Mouse (Mus musculus) right cerebral cortex, postnatal 10 days (tissue): ENCODE measurements around the gene Bicc1.
A peak's percentile ranks its signal among the peaks of the same experiment; 100 is the strongest.

Source experiments
- DNase-seq, 2 experiments: peaks; one replicate each; pipeline ENCODE4 v3.0.0; 2021; ENCODE audit warnings: low spot score in 2 of 2

Gene Bicc1

DNA sequence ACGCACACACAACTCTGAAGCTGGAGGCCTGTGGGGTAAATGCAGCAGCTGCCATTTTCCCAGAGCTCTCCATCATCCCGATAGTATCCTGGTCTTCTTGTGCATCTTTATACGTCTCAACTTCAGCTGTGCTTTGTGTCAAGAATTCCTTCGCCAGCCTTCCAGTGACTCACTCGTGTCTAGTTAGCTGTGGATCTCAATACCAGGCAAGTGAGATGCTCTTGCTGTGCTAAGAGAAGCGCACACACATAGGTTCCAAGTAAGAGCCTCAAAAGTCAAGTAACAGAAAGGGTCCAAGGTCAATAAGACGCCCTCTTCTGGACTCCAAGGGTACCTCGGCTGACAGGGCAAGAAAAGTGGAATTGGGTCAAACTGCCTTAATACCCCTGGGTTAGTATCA, 37.0 kb downstream of the Bicc1 start:
- no peak for DNase-seq

DNA sequence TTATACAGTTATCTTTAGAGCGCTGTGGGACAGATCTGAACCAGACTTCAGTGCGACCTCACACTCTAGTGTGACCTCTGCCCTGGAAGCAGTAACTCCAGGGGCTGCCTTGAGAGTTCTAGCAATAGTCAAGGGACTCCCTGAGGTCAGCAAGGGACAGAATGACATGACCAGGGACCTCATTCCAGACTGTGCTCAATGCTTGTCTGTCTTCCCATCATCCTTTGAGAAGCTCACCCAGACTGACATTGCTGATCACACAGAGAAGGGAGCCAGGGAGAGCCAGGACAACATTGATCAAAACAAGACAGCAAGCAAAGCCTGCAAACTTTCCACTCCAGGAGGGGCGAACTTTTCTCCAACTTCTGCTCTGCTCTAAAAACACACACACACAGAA, 38.7 kb downstream of the Bicc1 start:
- DNase-seq = no peak

DNA sequence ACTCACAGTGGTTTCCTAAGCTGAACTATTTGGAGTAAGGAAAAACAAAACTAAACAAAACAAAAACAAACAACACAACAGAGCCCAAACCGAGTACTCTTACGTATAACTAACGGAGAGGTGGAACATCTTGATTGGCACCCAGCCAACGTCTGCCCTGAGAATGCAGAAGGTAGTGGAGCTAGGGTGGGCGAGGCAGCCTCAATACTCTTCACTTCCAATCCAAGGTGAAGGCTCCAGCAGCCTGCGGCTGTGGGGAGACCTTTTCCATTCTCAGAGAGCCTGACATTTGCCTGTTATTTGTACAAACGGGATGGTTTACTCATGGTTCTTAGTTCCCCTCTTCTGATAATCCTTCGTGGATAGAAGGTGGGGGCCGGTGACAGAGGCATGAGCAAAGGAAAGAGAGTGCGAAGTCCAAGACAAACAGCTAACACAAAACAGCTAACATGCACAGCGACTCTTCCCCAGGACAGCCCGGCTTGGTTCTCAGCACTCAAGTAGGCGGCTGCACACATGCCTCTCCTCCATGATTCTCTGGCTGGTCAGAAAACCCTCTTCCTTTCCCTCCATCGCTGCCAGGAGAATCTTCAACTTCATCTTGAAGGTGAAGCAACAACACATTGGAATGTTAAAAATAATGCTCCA, 39.3 kb downstream of the Bicc1 start:
- no peak for DNase-seq

DNA sequence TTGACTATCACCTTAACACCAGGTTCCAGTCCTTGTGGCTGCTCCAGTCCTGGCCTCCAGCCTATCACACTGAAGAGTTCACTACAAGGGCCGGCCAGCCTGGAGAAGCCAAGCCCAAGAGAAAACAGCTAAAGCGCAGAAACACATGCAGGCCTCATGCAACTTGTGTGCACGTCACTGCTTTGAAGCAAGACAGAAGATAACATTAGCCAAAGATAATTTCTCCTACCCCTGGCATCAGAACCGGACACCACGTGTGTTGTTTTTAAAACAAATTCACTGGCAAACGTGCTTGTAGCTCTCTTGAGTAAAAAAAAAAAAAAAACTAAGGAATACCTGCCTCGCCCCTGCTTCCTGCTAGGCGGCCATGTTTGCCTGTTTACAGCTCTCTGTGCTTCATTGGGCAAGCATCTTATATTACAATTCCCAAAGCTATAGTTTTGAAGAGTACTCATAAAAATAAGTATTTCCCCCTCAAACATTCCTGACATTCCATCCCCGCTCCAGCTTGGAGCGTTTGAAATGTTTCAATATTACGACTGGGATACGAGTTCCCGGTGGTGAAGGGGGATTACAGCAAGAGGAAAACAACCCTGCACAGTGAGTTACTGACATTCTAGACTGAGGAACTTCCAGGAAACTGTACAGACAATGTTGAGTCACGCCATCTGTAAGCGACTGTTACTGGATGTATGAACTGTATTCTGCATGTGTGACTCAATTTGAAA, 40.2 kb downstream of the Bicc1 start:
- no peak for DNase-seq

DNA sequence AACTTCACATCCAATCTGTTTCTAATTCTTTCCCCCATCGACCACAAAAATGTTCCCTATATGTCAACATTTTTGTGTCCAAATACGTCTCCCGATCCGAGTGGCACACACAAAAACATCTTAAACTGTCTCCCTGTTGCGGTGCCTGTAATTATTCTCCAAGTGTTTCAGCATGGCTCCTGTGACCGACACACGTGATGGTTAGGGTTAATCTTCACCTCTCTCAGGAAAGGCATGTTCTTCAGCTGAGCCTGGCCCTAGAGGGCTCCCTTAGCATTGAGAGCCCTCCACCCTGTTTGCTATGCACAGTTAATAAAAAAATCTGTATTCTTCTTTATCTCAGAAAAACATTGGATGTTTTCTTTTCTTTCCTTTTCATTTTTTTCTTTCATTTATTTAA, 41.7 kb downstream of the Bicc1 start:
- DNase-seq = no peak

DNA sequence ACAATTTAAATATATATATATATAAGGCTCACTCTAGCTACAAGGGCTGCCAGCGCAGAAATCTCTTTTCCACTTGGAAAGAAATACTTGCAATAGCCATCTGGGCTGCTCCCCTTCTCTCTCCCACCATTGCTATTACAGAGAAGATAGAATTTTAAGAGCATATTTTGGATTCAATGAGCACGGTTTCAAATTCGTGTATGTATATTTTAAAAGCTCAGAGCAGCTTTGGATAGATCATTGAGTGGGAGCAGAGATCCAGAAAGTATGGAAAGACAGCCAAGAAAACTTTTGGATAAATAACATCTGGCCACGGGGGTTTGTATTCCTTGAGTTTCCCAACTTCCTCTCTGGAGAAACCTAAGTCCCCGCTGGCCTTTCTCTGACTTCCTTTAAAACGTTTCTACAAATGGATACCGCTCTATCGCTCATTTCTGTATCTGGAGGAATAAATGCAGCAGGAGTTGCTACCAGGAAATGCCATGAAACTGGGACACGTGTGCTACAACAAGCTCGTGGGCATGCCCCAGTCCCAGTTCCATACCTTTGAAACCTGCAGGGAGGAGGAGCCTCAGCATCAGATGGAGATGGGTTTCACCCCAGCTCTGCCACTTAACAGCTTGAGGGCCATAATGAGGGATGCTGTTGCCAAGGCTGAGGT, 45.1 kb downstream of the Bicc1 start:
- DNase-seq = peak; percentile 61 to 81

DNA sequence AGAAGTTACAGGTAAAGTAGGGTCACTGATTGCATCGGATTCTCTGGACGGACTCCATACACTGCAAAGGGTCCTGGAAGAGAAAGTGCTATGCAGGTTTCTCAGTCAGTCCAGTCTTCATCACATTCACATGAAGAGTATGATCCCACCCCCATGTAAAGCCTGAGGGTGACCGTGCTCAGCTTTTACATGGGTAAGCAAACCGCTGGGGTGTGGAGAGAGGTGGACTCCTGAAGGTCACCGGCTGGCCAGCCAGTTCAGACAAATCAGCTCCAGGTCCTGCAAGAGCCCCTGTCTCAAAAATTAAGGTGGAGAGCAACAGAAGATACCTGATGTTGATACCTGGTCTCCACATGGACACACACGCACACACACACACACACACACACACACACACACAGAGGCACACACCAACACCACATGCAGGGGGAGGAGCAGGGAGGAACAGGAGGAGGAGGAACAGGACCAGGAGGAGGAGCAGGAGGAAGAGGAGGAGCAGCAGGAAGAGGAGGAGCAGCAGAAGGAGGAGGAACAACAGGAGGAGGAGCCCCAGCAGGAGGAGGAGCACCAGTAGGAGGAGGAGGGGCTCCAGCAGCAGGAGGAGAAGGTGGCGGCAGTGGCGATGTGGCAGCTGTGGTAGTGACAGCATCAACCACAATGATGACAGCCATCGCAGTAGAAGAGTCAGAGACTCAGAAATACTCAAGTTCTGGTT, 52.9 kb downstream of the Bicc1 start:
- no peak for DNase-seq

DNA sequence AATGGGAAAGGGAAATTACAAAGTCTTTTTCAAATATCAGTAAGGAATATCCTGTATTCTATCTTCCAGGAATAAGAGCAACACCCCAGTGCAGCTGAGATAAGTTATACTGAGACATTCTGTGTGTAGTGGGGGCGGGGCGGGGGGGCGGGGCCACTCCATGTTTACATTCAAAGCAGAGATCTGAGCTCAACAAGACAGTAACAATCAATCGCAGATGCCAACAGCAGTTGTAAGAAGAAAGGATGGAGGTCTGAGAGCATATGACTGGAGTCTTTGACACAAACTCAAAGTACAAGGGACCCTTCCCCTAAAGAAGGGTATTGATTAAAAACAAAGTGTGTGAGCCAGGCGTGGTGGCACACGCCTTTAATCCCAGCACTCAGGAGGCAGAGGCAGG, 54.7 kb downstream of the Bicc1 start:
- DNase-seq = no peak

DNA sequence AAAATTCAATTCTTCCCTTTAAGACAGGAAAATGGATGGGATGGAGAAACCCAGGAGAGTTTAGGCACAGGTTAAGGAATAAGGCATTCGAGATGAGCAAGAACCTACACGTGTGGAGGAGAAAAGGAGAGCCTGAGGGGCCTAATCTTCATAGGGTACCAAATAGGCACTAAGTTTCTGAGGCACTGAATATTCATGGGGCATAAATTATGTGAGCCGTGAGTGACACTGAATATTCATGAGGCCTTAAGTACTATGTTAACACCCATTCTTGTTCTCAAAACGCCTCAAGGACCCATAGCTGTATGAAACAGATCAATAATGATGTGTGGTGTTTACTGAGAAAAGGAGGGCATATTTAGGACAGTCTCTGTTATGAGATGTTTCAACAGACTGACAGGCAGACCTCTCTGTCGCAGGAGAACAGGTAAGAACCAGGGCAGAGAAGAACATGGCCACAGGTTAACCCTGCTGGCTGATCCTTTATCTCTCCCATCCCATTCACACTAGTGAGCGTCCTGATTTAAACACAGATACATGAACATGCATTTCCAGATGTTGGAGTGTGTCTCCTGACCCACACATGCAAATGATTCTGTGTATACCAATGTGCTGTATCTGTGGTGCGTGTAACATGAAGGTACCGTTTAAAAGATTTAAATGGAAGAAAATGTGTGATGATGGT, 58.5 kb downstream of the Bicc1 start:
- no peak for DNase-seq

DNA sequence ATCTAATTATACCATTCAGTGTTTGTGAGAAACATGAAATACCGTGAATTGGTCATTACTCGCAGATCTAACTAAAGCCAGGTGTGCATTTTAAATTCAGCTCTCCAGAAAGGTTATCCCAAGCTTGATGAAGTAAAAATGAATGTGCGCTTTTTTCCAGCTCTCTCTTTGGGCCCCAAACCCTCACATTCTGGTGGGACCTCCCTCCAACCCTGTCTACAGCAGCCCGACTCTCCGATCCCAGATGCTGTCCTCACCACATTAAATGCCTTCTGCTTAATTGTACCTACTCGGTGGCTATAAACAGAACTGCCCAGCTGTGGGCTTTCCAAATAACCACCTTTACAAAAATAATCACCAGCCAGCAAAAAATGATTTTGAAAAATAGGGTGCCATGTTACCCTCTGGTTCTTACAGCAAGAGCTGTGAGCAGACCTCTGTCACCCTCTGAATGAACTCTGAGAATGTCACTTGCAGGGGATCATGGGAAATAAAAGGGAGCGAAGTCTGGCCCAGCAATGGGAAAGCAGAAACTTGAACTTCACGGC, 64.7 kb downstream of the Bicc1 start:
- DNase-seq = no peak

DNA sequence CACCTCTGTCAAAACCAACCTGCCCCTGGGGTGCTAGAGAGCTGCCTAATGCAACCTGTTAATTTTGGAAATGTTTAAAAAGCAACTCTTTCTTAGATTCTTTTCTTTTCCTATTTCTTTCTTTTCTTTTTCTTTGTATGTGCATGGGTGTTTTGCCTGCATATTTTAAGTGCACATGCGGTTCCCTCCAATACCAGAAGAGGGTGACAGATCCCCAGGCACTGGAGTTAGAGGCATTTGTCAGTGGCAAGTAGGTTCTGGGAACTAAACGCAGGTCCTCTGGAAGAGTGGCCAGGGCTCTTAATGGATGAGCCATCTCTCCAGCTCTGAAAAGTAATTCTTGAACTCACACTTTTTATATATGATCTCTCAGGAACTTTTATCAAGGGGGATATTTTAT, 66.2 kb downstream of the Bicc1 start:
- no peak for DNase-seq

DNA sequence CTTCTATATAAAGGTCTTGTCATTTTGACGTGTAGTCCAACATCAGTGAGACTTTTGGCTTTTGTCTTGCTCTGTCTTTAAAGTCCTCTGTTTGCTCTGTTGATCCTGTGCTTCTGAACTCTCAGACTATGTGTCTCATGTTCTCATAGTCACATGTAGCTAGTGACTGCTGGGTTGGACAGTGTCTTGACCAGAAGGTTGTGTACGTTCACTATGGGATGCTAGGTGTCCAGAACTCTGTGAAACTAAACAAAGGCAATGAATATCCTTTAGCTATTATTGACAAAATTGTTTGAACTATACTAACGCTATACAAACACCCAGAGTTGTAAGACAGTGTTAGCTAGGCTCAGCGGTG, 72.2 kb downstream of the Bicc1 start:
- no peak for DNase-seq

DNA sequence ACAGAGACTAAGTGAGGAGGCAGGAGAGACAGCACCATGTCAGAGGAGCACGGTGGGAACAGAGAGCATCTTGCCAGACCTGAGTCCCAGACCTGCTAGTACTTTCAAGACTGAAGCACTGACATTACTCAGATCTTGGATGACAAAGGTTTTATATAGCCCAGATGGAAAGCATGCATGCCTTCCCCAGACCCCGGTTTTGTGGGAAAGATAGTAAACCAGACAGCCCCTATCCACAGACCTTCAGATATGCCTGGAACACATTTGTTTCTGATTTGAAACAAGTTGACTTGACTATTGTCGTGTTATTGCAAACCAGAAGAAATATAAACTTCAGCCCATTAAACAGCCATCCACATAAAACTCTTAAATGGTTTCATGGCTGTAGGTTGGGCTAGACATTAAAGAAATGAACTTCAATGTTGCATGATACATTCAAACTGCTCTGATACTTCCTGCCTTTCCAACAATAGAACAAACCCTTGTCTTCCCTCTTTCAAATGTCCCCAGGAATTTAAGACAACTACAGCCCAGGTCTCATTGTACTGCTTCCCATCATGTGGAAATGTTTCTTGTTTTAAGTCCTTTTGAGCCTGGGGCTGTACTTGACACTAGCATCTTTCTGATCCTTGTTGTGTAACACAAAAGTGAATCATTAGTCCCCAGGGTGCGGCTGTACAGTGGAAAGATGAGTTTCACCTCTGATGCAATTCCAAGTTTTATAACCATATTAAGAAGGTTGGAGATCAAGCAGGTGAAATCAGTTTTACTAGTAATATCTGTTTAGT, 72.7 kb downstream of the Bicc1 start:
- DNase-seq = no peak

DNA sequence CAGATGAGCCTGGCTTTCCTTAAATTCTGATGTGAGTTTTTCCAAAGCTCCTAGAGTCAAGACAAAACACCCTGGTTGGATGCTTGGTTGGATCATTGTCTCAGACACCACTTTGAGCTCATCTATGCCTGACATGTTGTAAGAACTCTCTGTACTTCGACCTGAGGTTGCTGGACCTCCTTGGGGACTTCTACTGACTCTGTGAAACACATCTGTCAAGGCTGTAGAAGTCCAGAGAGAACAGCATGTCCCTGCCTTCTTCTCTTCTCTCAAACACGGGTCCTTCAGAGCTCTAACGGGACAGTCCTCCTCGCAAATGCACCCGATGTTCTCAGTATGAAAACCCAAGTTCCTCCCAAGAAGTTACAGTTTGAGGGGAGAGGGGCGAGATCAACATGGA, 76.5 kb downstream of the Bicc1 start:
- no peak for DNase-seq

DNA sequence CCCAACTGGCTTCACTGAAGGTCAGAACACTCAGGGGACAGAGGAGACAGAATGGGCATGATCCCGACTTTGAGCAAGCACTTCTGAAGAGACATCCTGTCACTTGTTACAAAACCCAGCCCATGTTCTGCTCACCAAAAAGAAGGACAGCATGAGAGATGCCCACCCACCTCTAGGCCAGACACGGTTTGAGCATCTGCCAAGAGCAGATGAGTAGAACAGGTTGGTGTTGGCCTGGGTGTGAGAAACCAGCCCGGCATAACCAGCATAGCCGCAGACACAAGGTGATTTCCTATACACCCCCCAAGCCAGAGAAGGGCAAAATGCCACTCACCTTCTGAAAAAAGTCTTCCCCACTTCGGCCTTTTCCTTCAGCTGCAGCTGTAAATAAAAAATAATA, 80.6 kb downstream of the Bicc1 start:
- no peak for DNase-seq

DNA sequence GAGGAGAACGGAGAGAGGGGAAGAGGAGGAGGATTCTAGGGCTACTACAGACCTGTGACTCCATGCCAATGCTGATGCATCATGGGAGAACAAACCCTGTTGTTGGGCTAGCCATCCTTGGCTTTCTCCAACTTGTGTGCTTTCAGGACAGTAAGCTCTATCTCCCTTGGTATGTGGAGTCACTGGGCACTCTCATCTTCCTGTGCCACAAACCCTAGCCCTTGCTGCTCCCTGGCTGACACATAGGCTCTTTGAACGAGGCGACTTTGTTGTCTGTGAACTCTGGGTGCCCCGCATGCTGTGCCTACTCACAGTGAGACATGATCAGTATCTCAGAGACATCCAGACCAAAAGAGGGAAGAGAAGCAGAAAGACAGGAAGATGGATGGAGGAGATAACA, 94.5 kb downstream of the Bicc1 start:
- DNase-seq = no peak

DNA sequence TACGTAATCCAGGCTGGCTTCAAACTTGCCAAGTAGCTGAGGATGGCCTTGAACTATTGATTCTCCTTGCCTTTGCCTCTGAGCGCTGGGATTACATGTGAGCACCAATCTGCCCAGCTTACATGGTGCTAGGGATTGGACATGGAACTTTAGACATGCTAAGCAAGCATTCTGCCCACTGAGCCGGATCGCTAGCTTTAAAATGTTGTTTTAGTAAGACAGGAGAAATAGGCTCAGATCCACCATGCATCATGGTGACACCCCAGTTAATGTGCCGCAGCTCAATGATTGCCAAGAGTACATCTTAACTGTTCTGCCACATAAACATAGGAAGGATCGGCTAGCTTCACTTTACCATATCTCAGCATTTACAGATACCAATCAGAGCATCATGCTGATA, 94.9 kb downstream of the Bicc1 start:
- no peak for DNase-seq

DNA sequence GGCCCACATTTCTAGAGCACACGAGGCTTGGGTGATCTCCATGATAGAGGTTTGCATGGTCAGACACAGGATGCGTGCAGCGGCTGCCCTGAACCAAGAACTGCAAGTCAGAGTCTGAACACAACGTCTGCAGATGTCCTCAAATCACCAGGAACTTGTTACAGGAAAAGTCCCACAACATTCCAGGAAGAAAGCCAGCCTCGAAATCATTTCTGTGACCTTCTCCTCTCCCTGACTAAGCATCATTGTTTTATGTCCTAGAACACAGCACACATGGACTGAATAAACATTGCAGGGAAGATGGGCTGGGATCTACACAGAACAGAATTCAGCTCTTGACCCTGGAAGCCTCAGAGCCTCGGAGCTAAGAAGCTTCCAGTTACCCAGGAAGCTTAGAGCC, 97.3 kb downstream of the Bicc1 start:
- DNase-seq = no peak

DNA sequence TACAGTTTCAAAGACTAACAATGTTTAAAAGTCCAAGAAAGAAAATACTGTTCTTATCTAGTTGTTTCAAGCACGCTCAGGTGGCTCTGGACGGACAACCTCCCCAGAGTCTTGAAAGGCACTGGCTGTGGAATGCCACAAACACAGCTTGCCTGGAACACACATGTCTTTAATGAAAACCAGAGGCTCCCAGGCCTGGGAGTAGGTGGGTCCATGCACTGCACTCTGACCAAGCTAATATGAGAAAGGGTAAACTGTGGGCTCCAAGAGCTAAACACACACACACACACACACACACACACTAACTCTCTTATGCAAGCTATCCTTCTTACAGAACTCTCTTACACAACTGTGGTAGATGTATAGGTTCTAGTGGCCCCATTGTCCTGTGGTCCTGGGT, 99.2 kb downstream of the Bicc1 start:
- DNase-seq = no peak

DNA sequence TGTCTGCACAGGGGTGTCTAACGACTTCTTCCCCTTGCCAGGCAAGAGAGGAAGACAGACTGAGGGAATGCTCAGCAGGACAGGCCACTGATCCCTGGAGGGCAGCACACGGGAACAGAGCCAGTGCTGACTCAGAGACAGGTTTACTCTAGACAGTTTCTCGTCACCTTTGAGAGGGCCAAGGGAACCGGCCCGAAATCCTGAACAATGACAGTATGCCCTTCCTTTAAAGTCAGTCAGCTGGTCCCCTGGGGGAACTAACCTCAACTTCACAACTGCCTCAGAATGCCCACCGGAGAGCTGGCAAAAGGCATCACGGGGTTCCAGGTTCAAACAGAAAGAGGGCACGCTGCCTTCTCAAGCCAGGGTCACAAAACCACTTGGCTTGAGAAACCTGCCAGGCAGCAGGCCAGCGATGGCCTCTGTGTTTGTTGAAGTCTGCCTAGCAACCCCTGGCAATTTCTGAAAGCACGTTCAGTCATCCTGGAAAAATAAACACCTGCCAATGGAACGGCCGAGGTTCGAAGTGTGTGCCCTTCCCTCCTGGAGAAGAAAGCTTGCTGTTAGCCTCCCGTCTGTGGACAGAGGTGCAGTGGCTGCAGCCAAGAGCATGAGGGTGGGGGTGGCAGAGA, 100.8 kb downstream of the Bicc1 start:
- no peak for DNase-seq

DNA sequence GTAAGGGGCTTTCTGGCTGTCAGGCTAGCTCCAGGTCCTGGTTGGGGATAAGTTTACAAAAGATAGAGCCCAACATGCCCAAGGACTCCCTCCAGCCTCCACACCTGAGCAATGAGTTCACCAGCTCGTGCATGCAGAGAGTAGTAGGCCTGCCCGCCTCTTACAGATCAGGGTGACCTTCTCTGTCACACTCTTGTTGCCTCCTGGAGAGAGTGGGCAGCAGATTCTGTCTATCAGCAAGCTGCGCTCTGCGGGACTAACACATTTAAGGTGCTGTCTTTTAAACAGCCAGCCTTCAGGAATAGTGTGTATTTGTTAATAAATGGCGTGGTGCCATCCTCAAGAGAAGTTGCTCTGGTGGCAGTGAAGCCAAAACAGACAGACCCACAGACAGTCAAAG, 101.4 kb downstream of the Bicc1 start:
- no peak for DNase-seq
